ENCODE assay signal across 7 mouse cellular contexts in the genomic region with DNA sequence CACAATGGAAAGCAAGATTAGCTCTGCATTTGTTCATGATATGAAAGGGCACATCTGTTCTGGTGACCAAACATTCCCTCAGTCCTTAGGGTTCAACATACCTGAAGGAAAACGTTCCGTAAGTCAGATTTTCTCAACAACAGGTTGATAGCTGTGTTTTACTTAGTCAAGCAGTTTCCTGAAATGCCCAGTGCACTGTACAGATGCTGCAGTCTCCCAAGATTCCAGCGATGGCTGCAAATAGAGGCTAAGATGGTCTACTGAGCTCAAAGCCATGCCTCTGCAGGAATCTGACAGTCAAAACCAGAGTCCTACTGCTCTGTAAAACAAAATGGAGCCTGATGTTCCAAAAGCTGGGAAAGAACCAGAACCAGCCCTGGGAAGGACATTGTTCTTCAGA.
A peak's percentile ranks its signal among the peaks of the same experiment; 100 is the strongest.
DNase-seq lines count a peak whose midpoint lies in the region; ATAC-seq and TF ChIP-seq lines count a peak whose summit lies in the region.

No protein-coding gene starts in this region.

- peak; percentile 28 for ATAC-seq in forebrain, embryonic 11.5 days (replicated peaks; ENCODE audit: low FRiP score)
- ATAC-seq in limb, embryonic 12.5 days (ENCODE audit: insufficient number of reproducible peaks, insufficient read depth, low FRiP score, low TSS enrichment, low read depth): no peak
- ATAC-seq in neural tube, embryonic 15.5 days (ENCODE audit: low FRiP score): peak; percentile 53; the same call in 1 of the 2 replicates

- peak overlapping the region; percentile 21; the same call in 1 of the 2 replicates for H3K4me2 ChIP-seq in forebrain, embryonic 11.5 days (ENCODE audit: low read depth, low read length, severe bottlenecking)
- H3K4me2 ChIP-seq in limb, embryonic 12.5 days: peak overlapping the region; percentile 37
- peak overlapping the region; percentile 41 for H3K4me2 ChIP-seq in neural tube, embryonic 15.5 days

- peak overlapping the region; percentile 22; the same call in 1 of the 2 replicates for H3K4me3 ChIP-seq in layer of hippocampus, adult 2 months
- no peak overlapping the region for H3K4me3 ChIP-seq in forebrain, embryonic 11.5 days (ENCODE audit: low read depth, low read length)
- H3K4me3 ChIP-seq in limb, embryonic 12.5 days (replicated peaks): no peak overlapping the region
- H3K4me3 ChIP-seq in neural tube, embryonic 15.5 days (replicated peaks): no peak overlapping the region

- no peaks in the 10 kb centered on the region for H3K9me3 ChIP-seq in forebrain, embryonic 11.5 days (ENCODE audit: control insufficient read depth, low read length)
- H3K9me3 ChIP-seq in limb, embryonic 12.5 days: no peaks in the 10 kb centered on the region
- no peaks in the 10 kb centered on the region for H3K9me3 ChIP-seq in neural tube, embryonic 15.5 days (replicated peaks)

- TF ChIP-seq CTCF in layer of hippocampus, adult 2 months (conservative IDR thresholded peaks at IDR 0.05): no peak

- H3K4me1 ChIP-seq in forebrain, embryonic 11.5 days (replicated peaks; ENCODE audit: control insufficient read depth, insufficient read depth, low read length): peaks cover under 1% of the 10 kb centered on the region; the same call in 1 of the 2 replicates
- peaks cover 7% of the 10 kb centered on the region; the same call in 1 of the 2 replicates for H3K4me1 ChIP-seq in limb, embryonic 12.5 days (replicated peaks)
- peaks cover 19% of the 10 kb centered on the region for H3K4me1 ChIP-seq in neural tube, embryonic 15.5 days

- 54% methylated on average over 3 of the region's 3 CpGs for WGBS in forebrain, embryonic 11.5 days
- WGBS in limb, embryonic 12.5 days: 64% methylated on average over 3 of the region's 3 CpGs
- 51% methylated on average over 3 of the region's 3 CpGs for WGBS in neural tube, embryonic 15.5 days

- H3K27ac ChIP-seq in layer of hippocampus, adult 2 months: no peak overlapping the region
- no peak overlapping the region for H3K27ac ChIP-seq in forebrain, embryonic 11.5 days (ENCODE audit: low read depth, low read length)
- no peak overlapping the region for H3K27ac ChIP-seq in limb, embryonic 12.5 days
- H3K27ac ChIP-seq in neural tube, embryonic 15.5 days (replicated peaks): 0 out of 2 replicates have a peak overlapping the region, but pooled peaks have one; percentile 33

- no peaks in the 10 kb centered on the region for H3K27me3 ChIP-seq in forebrain, embryonic 11.5 days (ENCODE audit: control insufficient read depth, insufficient read depth, low read length)
- H3K27me3 ChIP-seq in limb, embryonic 12.5 days: no peaks in the 10 kb centered on the region
- H3K27me3 ChIP-seq in neural tube, embryonic 15.5 days (replicated peaks): no peaks in the 10 kb centered on the region

- H3K9ac ChIP-seq in forebrain, embryonic 11.5 days (ENCODE audit: low read length): peak overlapping the region; percentile 9; the same call in 1 of the 2 replicates
- H3K9ac ChIP-seq in limb, embryonic 12.5 days (replicated peaks): no peak overlapping the region
- H3K9ac ChIP-seq in neural tube, embryonic 15.5 days (replicated peaks): no peak overlapping the region

- no peaks in the 10 kb centered on the region for H3K36me3 ChIP-seq in forebrain, embryonic 11.5 days (ENCODE audit: control insufficient read depth, insufficient read depth, low read length)
- H3K36me3 ChIP-seq in limb, embryonic 12.5 days: no peaks in the 10 kb centered on the region
- no peaks in the 10 kb centered on the region for H3K36me3 ChIP-seq in neural tube, embryonic 15.5 days

- DNase-seq in layer of hippocampus, adult 2 months (ENCODE audit: low spot score in 2 of 2): no peak
- no peak for DNase-seq in layer of hippocampus, adult 9-11 months
- no peak for DNase-seq in forebrain, embryonic 11.5 days (ENCODE audit: low spot score)
- DNase-seq in thymus, adult 18-20 months: no peak
- DNase-seq in cerebellum, postnatal 4 days (ENCODE audit: low spot score in 2 of 2): no peak
